Mouse (Mus musculus) myocyte (in vitro differentiated cells): ENCODE measurements around the gene Nhp2.

Experiments
- CEBPB ChIP-seq: IDR thresholded peaks from 2 replicates; pipeline ENCODE4 v1.6.1; 2011; ENCODE audit warnings: mild to moderate bottlenecking, moderate library complexity; ENCODE audit not compliant: poor library complexity, insufficient read depth, severe bottlenecking
- E2F4 ChIP-seq: IDR thresholded peaks from one replicate; pipeline ENCODE4 v1.6.1; 2011; ENCODE audit warnings: mild to moderate bottlenecking, control low read depth, moderate library complexity; ENCODE audit not compliant: insufficient read depth
- MAX ChIP-seq: IDR thresholded peaks from one replicate; pipeline ENCODE4 v1.6.1; 2011; ENCODE audit warnings: low read depth, mild to moderate bottlenecking, control low read depth
- MYOD1 ChIP-seq, 3 experiments: IDR thresholded peaks; one replicate each; pipeline ENCODE4 v1.6.1; 2011; ENCODE audit warnings: control low read depth in 2 of 3, low read depth in 2 of 3, mild to moderate bottlenecking in 2 of 3, moderate library complexity in 1 of 3; ENCODE audit not compliant: insufficient read length in 2 of 3, control insufficient read depth in 1 of 3
- MYOG ChIP-seq, 3 experiments: IDR thresholded peaks; one replicate each; pipeline ENCODE4 v1.6.1; 2011; ENCODE audit warnings: control low read depth in 2 of 3, low read depth in 2 of 3, mild to moderate bottlenecking in 2 of 3; ENCODE audit not compliant: insufficient read length in 2 of 3, control insufficient read depth in 1 of 3, insufficient read depth in 1 of 3
- POLR2A ChIP-seq: IDR thresholded peaks from one replicate; pipeline ENCODE4 v1.6.1; 2011; ENCODE audit warnings: low read depth, mild to moderate bottlenecking, control low read depth, moderate library complexity; ENCODE audit not compliant: insufficient read length
- POLR2AphosphoS2 ChIP-seq: IDR thresholded peaks from one replicate; pipeline ENCODE4 v1.6.1; 2011; ENCODE audit warnings: low read depth, control low read depth; ENCODE audit not compliant: insufficient read length
- REST ChIP-seq: IDR thresholded peaks from one replicate; pipeline ENCODE4 v1.6.1; 2011; ENCODE audit warnings: mild to moderate bottlenecking, control low read depth, moderate library complexity; ENCODE audit not compliant: insufficient read depth, insufficient read length
- SRF ChIP-seq: IDR thresholded peaks from one replicate; pipeline ENCODE4 v1.6.1; 2011; ENCODE audit warnings: low read depth; ENCODE audit not compliant: control insufficient read depth, insufficient read length
- TCF12 ChIP-seq: IDR thresholded peaks from one replicate; pipeline ENCODE4 v1.6.1; 2011; ENCODE audit warnings: mild to moderate bottlenecking, control low read depth; ENCODE audit not compliant: poor library complexity, insufficient read depth, severe bottlenecking
- TCF3 ChIP-seq: IDR thresholded peaks from one replicate; pipeline ENCODE4 v1.6.1; 2011; ENCODE audit warnings: low read depth, control low read depth; ENCODE audit not compliant: insufficient read length
- USF1 ChIP-seq: IDR thresholded peaks from one replicate; pipeline ENCODE4 v1.6.1; 2011; ENCODE audit warnings: low read depth, mild to moderate bottlenecking, control low read depth, moderate library complexity

DNA sequence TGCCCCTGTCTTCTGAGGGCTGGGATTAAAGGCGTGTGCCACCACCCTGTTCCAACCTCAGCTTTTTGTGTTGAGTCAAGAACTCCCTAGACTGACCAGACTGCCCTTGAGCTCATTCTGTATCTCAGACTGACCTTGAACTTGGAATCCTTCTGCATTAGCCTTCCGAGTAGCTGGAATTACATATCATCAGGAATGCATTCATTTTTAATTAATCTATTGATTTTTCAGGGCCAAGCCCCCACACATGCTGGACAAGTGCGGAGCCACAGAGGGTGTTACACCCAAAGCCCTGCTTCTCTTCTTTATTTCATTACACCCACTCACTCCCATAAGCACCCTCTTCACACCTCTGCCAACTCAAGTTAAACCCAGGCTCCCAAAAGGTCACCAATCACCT is 14.2 kb downstream of the Nhp2 start:
- no peak for TF ChIP-seq MYOD1 (IDR thresholded peaks at IDR 0.05; ENCODE audit: control insufficient read depth in 1 of 3, insufficient read length in 2 of 3, low read depth in 2 of 3)
- no peak for TF ChIP-seq POLR2A
- no peak for TF ChIP-seq MAX
- no peak for TF ChIP-seq USF1
- no peak for TF ChIP-seq POLR2AphosphoS2
- no peak for TF ChIP-seq TCF3
- TF ChIP-seq E2F4, result no peak
- TF ChIP-seq MYOG (IDR thresholded peaks at IDR 0.05; ENCODE audit: control insufficient read depth in 1 of 3, insufficient read depth in 1 of 3, insufficient read length in 2 of 3, low read depth in 2 of 3), result no peak
- TF ChIP-seq CEBPB, result no peak
- TF ChIP-seq REST, result no peak
- TF ChIP-seq TCF12, result no peak
- no peak for TF ChIP-seq SRF
